Mouse (Mus musculus) heart, postnatal 10 days (tissue): ENCODE measurements at regions not wholly inside any gene's neighbourhood (a gene's known extent, or its start where the extent isn't known, plus 50 kb on each side); places are given as distances from the start of the nearest gene placed in this dataset.

ENCODE experiments used
- DNase-seq, 2 experiments: peaks; one replicate each; pipeline ENCODE4 v3.0.0; 2021
- intact Hi-C: fragments of 180-260 bp; cut with DNase I; formaldehyde crosslinking; loops from one replicate; pipeline ENCODE4 v1.15.1; 2025

- intact Hi-C loops = no loop called here
- DNase-seq = no peak
Measured at GRCm38 (mm10) chr1:184480571-184481220, 251.7 kb downstream of the Hlx start.

DNA sequence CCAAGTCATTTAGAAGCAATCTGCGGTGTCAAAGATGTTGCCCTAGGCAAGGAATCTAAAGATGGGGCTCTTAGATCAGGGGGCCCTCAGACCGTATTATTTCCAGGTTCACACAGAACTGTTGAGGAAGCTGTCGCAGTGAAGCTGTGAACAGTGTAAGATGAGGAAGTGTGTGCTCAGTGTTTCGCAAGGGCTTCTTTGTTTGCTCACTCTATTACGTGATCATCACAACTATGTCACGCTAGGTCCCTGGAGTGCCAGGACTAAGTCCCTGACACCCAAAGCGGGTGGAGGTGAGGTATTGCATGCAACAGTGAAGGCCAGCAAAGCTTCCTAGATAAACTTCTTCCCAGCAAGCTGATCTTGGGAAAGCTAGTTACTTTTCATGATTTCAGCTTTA is 254.4 kb downstream of the Hlx start:
- DNase-seq = peak in 1 of 2 experiments; percentile 11
- intact Hi-C loops = no loop called here

- no peak for DNase-seq
- intact Hi-C loops = no loop called here
Measured at GRCm38 (mm10) chr1:184462481-184463124, 269.8 kb downstream of the Hlx start.

DNA sequence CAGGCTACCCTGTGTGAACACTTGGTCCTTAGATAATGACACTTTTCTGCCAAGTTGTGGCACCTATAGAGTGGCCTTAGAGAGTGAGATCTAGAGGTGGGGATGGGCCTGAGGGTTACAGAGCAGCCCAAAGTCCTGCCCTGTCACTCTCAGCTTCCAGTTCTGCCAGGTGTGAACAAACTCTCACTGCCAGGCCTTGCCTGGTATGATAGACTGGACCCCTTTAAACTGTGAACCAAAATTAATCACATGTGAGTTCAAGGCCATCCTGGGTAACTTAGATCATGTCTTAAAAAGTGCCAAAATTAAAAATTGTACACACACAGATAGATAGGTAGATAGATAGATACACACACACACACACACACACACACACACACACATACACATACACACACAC is 271.0 kb downstream of the Hlx start:
- intact Hi-C loops = no loop called here
- DNase-seq = no peak

GRCm38 (mm10) chr1:184456727-184457126 is 275.7 kb downstream of the Hlx start:
- no peak for DNase-seq
- intact Hi-C loops = no loop called here

DNA sequence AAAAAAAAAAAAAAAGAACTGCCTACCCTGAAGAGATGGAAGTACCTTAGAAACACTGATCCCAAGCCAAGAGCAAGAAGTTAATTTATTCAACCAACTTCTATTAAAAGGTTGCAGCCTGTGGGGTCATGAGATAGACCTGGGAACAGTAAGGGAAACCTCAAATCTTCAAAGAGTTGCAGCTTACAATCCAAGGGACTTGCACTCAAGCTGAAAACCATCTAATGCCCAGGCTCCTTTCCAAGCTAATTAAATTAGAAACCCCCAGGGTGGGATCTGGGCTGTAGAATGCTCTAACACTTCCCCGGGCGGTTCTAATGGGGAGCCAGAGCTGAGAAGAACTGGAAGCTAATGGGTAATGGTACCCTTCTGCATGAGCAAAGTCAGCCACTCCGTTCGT is 278.0 kb downstream of the Hlx start:
- intact Hi-C loops = no loop called here
- no peak for DNase-seq

GRCm38 (mm10) chr1:184453673-184454072 is 278.7 kb downstream of the Hlx start:
- intact Hi-C loops = no loop called here
- DNase-seq = no peak

GRCm38 (mm10) chr1:184453061-184453460 is 279.4 kb downstream of the Hlx start:
- intact Hi-C loops = no loop called here
- no peak for DNase-seq

- DNase-seq = no peak
- intact Hi-C loops = no loop called here
Measured at GRCm38 (mm10) chr1:184451686-184452085, 280.7 kb downstream of the Hlx start.

DNA sequence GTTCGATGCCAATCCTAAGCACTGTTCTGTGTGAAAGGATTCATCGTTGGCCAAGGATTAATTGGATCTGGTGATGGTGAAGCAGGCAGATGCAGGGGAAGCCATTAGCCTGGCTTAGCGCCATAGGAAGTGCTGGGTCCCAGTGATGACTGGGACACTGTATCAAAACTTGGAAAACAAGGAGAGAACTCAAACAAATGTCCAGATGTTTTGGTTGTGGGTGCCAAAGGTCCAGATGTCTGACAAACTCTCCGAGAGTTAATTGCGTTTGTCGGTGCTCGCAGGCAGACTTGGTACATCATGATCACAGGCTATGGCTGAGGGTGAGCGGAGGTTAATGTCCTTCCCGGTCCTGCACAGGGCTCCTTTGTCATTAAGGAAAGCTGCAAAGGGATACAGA is 283.4 kb downstream of the Hlx start:
- DNase-seq = peak; percentile 79 to 80
- intact Hi-C loops = loop anchor here (5.0 kb wide), 1 partner anchor 182 kb away; no protein-coding TSS in a partner anchor

DNA sequence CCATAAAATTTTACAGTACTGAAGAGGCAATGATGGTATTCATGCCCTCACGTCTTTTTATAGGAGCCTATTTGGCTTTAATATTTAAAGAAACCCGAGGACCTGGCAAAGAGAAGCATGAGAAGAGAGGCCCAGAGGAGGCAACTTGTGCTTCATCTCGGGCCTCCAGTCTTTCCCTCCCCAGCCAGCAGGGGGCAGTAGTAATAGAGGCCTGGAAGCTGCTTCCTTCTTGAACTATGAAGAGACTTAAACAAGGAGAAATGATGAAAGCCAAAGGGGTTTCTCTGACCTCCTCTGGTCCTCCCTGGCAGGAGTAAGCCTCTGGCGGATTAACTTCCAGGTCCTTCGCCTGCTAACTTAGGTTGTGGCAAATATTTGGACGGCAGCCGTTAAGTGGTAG is 284.5 kb downstream of the Hlx start:
- DNase-seq = peak; percentile 87 to 92

DNA sequence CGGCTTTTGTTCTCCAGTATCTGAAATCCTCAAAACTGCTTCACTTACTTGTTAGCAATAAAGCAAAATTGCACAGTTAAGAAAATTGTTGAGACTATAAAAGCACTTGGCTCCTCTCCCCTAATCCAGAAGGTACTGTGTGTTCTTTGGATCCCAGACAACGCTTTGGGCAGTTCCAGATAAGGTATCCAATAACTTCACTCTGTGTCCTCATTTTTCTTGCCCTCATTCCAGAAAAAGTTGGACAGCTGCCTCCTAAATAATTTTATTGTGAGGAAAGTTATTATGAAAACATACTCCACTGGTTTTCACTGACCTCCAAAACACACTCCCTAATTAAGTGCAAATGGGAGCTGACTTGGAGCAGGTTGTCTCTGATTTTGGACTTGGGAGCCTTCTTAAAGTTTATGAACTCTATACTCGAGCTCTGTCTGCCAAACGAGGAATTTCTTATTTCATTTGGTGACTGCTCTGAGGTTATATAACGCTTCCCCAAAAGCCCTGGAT is 285.2 kb downstream of the Hlx start:
- DNase-seq = peak; percentile 75 to 76
- intact Hi-C loops = loop anchor here (5.0 kb wide), 1 partner anchor 180 kb away; no protein-coding TSS in a partner anchor

More for the DNA sequence above, 284.5 kb downstream of the Hlx start:
- intact Hi-C loops = loop anchor here (1.0 to 5.0 kb wide), 2 partner anchors 181 to 290 kb away; no protein-coding TSS in a partner anchor

- peak in 1 of 2 experiments; percentile 14 for DNase-seq
- intact Hi-C loops = no loop called here
Measured at GRCm38 (mm10) chr1:184444189-184444588, 288.2 kb downstream of the Hlx start.

- peak in 1 of 2 experiments; percentile 27 for DNase-seq
- intact Hi-C loops = no loop called here
Measured at GRCm38 (mm10) chr1:184442701-184443100, 289.7 kb downstream of the Hlx start.

- intact Hi-C loops = no loop called here
- DNase-seq = peak in 1 of 2 experiments; percentile 29
Measured at GRCm38 (mm10) chr1:184441005-184441557, 291.3 kb downstream of the Hlx start.

- DNase-seq = peak in 1 of 2 experiments; percentile 54
- intact Hi-C loops = loop anchor here (5.0 kb wide), 1 partner anchor 147 kb away; no protein-coding TSS in a partner anchor
Measured at GRCm38 (mm10) chr1:184439506-184439905, 292.9 kb downstream of the Hlx start.

DNA sequence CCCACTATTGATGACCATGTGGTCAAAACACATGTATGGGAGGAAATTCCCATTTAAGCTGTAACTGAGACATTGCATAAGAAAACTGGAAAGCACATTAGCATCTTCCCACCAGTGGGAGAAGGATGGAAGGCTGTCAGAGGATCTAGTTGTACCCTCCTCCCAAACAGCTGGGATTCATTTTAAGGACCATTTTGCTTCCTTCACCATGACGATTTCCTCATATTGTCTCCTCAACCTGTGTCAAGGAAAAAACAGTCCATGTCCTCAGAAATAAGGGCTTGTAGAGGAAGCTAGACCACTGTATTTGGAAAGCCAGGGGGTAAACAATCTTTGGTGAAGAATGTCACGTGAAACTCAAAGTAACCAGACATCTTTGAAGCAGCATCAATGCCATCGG is 296.0 kb downstream of the Hlx start:
- no peak for DNase-seq
- intact Hi-C loops = loop anchor here (5.0 kb wide), 1 partner anchor 144 kb away; no protein-coding TSS in a partner anchor

DNA sequence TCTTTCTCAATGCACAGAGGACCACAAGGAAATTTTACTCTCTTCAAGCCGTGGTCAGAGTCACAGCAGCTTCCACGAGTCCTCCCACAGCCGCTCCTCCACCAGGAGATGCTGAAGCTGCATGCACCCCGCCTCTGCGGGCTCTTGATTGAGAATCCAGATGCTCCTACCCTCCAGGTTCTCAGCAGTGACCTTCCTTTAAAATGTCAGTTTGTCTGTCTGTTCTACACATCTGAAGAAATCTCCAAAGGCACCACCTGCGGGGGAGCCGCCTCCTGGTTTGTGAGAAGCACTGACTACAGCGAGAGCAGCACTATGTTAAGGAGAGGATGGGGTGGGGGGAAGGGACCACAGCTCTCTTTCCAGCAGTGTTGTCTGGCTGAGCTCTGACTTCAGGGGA is 303.8 kb downstream of the Hlx start:
- intact Hi-C loops = no loop called here
- DNase-seq = peak in 1 of 2 experiments; percentile 10

- intact Hi-C loops = no loop called here
- no peak for DNase-seq
Measured at GRCm38 (mm10) chr1:184428035-184428434, 304.4 kb downstream of the Hlx start.

GRCm38 (mm10) chr1:184425694-184426093 is 306.7 kb downstream of the Hlx start:
- peak in 1 of 2 experiments; percentile 31 for DNase-seq
- intact Hi-C loops = no loop called here

DNA sequence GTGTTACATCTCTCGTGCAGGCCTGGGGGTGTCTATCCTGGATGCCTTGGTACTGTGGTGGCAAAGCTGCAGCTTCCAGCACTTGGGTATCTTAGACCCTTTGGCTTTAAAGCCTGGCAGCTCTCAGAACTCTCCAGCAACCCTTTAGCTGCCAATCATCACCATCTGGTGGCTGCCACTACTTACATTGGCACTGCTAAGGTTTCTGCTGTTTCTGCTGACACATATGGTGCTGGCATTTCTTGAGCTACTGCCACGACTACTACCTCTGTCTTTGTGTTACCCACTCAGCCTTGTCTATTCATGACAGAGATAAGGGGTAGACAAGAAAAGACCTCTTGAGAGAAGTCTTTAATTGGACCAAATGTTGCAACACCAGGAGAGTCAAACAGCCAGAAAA is 308.4 kb downstream of the Hlx start:
- DNase-seq = no peak
- intact Hi-C loops = no loop called here

- no peak for DNase-seq
- intact Hi-C loops = no loop called here
Measured at GRCm38 (mm10) chr1:184412596-184412995, 319.8 kb downstream of the Hlx start.
